Mouse (Mus musculus): ENCODE results near the gene Ptdss2. TPM values are rescaled to one million over a fixed set of nuclear protein-coding genes. Genes with fewer than 3 reads are reported as not detected.

The Ptdss2 gene
- polyA plus RNA-seq, 1 experiment from 2014 or later = 86.2 TPM

DNA sequence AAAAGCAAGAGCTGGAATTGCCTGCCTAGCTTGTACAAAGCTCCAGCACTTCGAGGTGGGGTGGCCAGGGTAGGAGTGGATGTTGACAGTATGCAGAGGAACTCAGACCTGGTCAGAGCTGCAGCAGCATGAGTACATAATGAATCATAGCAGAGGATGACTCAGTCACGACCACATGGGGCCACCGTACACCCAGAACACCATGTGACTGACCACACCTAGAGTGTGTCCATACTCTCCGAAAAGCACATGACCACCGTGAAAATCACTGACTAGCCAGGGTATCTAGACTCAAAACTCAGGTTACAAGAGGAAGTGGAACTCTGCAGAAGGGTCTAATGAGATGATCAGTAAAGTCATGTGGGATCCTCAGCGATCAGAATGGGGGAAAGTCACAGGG lies 42.7 kb downstream of the Ptdss2 start:
- ATAC-seq (replicated peaks) = no peak
- H3K36me3 ChIP-seq (replicated peaks) = peaks cover 4% of the 10 kb centered on the region; the same call in 1 of the 2 replicates

DNA sequence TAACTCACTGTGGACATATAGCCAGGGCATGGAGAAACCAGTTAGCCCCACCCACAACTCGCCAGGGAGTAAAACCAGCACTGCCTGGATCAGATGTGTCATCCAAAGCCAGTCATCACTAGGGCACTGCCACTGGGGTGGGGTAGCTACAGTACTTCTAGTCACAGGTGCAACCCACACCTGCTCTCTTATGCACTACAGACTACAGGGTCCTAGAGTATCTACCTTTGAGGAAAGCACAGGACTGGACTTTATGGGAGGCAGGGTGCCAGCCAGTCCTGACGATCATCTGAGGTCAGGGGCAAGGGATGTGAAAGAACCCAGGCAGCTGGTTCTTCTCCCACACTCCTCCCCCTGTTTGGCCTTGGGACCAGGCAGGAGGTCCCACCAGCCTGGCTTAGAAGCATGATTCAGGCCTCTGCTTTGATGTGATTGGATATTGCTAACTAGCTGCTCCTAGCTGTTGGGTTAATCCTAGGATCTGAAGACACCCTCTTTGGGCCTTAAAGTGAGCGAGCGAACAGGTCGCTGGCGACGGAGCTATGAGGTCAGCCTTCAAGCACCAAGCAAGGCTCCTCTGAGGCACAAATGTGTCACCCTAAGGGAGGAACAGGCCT lies 45.8 kb downstream of the Ptdss2 start:
- H3K4me2 ChIP-seq = peak overlapping the region; percentile 45
- H3K27me3 ChIP-seq (replicated peaks) = no peaks in the 10 kb centered on the region
- peak overlapping the region; percentile 26; the same call in 1 of the 2 replicates for H3K9ac ChIP-seq
- no peak for ATAC-seq (replicated peaks)
- H3K4me3 ChIP-seq = peak overlapping the region; percentile 26
- no peaks in the 10 kb centered on the region for H3K9me3 ChIP-seq
- WGBS = 15% methylated on average over 7 of the region's 7 CpGs
- H3K27ac ChIP-seq = no peak overlapping the region
- peaks cover 18% of the 10 kb centered on the region for H3K4me1 ChIP-seq
- no peaks in the 10 kb centered on the region for H3K36me3 ChIP-seq (replicated peaks)

More for the DNA sequence above, 42.7 kb downstream of the Ptdss2 start:
- no peak overlapping the region for H3K27ac ChIP-seq
- 89% methylated on average over 6 of the region's 6 CpGs for WGBS
- no peaks in the 10 kb centered on the region for H3K9me3 ChIP-seq
- no peak overlapping the region for H3K9ac ChIP-seq
- H3K4me2 ChIP-seq = no peak overlapping the region
- no peak overlapping the region for H3K4me3 ChIP-seq
- H3K27me3 ChIP-seq (replicated peaks) = no peaks in the 10 kb centered on the region
- H3K4me1 ChIP-seq = peaks cover 10% of the 10 kb centered on the region

DNA sequence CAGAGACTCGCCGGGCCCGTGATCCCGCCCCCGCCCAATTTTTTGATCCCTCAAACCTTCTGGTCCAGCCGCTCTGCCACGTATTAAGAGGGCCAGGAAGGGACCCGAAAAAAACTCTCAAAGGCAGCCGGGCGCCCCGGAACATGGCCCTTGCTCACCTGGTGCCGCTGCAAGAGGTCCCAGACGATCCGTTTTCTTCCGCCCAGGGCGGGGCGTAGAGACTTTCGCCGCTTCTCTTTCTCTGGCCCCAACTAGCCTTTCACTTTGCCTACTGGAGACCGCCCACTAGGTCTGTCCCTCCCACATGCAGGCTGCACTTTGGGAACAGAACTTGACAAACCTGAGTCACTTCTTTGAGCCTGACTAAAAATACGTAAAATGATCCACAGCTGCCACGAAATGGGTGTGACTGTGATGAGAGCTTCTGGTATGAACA lies 46.4 kb downstream of the Ptdss2 start:
- H3K27me3 ChIP-seq (replicated peaks) = no peaks in the 10 kb centered on the region
- peak overlapping the region; percentile 26; the same call in 1 of the 2 replicates for H3K9ac ChIP-seq
- H3K27ac ChIP-seq = no peak overlapping the region
- no peaks in the 10 kb centered on the region for H3K36me3 ChIP-seq (replicated peaks)
- no peaks in the 10 kb centered on the region for H3K9me3 ChIP-seq
- no peak for ATAC-seq (replicated peaks)
- H3K4me1 ChIP-seq = peaks cover 22% of the 10 kb centered on the region
- WGBS = 5% methylated on average over 22 of the region's 22 CpGs
- H3K4me3 ChIP-seq = peak overlapping the region; percentile 26
- peak overlapping the region; percentile 45 for H3K4me2 ChIP-seq

DNA sequence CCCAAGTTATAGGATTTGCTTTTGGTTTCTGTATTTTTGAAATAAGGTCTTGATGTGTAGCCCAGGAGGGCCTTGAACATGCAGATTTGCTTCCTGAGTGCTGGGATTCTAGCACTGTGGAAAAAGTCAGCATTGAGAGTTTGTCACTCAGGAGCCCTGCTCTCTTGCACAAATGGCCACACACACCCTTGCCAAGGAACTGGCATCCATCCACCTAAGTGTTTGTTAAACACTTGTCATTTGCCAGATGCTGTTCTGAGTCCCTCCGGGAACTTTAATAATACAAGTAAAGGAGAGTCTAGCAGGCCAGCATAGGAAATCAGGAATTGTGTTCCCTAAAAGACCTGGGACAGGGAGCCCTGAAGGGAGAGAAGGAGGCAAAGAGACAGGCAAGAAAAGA lies 47.1 kb downstream of the Ptdss2 start:
- Histone ChIP-seq H3K9me3 (no peaks in the 10 kb centered on the region), H3K27me3 (replicated peaks) (no peaks in the 10 kb centered on the region), H3K9ac (no peak overlapping the region), H3K36me3 (replicated peaks) (no peaks in the 10 kb centered on the region), H3K4me2 (no peak overlapping the region), H3K27ac (no peak overlapping the region), H3K4me3 (no peak overlapping the region), H3K4me1 (peaks cover 22% of the 10 kb centered on the region)
- 76% methylated on average over 1 of the region's 1 CpGs for WGBS
- ATAC-seq (replicated peaks) = no peak

DNA sequence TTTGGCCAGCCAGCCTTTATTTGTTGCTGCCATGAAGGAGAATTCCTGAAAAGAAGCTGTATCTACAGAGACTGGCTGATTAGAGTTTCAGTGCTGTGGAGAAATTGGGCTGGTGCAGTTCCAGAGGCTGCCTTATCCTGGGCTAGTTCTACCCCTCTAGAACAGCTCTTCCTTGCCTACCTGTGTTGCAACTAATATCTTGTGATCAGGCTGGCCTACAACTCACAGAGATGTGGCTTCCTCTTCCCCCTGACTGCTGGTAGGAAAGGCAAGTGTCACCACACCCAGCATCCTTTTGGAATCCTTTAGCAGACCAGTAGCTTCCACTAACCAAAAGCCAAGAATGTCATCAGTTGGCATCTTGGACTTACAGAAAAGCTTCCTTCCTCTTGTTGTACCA lies 47.7 kb downstream of the Ptdss2 start:
- H3K4me3 ChIP-seq = no peak overlapping the region
- no peak for ATAC-seq (replicated peaks)

DNA sequence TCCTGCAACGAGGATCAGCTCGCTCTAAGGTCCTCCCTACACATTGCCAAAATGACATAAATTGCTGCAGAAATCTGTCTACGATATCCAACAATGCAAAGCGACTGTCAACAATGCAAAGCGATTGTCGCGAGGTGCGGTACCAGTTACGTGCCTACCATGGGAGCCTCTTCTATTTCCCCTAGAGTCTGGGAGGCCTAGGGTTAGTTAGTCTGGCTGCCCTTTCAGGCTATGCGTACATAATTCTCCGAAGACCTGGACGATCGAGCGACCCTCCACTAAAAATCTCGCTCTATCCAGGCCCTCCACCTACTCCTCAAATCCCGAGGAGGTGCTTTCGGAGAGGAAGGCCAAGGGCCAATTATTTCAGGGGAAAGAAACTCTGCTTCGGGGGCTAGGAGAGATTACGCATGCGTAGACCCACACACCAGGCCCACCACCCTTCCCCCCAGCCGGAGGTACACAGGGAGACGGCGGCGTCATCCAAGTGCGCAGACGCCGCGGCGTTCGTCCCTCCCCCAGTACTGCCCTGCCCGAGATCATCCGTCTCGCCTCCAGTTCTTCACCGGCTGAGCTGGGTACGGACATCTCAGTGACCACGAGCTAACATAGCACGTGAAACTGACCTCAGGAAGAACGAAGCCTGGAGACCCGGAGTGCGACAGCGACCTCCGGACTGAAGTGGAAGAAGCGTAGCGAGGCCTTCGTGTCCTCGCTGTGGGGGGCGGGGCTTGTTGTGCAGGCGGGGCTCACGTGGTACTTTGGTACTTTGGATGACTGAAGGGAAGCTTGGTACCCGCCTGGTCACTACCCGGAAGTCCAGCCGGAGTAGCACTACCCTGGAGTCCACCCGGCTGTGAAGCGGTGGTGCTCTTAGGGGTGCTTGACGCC lies 50.2 kb downstream of the Ptdss2 start, which contains the start of gene Rnh1:
TSS of gene Rnh1 (minus strand) at position 742 of the 891 bp plus-strand sequence.
- WGBS = 2% methylated on average over 55 of the region's 55 CpGs
- Histone ChIP-seq H3K27ac (peak within 1 kb of the TSS; percentile 95), H3K36me3 (replicated peaks) (no peaks in the 10 kb centered on the region), H3K4me2 (peak within 1 kb of the TSS; percentile 84), H3K4me3 (peak within 1 kb of the TSS; percentile 55), H3K9ac (peak within 1 kb of the TSS; percentile 64), H3K4me1 (peaks cover 25% of the 10 kb centered on the region), H3K9me3 (no peaks in the 10 kb centered on the region), H3K27me3 (replicated peaks) (no peaks in the 10 kb centered on the region)
- peak; percentile 98 for ATAC-seq (replicated peaks)

More for the DNA sequence above, 47.7 kb downstream of the Ptdss2 start:
- Histone ChIP-seq H3K36me3 (replicated peaks) (no peaks in the 10 kb centered on the region), H3K9me3 (no peaks in the 10 kb centered on the region), H3K9ac (no peak overlapping the region), H3K27ac (no peak overlapping the region), H3K4me2 (no peak overlapping the region), H3K27me3 (replicated peaks) (no peaks in the 10 kb centered on the region), H3K4me1 (peaks cover 22% of the 10 kb centered on the region)

DNA sequence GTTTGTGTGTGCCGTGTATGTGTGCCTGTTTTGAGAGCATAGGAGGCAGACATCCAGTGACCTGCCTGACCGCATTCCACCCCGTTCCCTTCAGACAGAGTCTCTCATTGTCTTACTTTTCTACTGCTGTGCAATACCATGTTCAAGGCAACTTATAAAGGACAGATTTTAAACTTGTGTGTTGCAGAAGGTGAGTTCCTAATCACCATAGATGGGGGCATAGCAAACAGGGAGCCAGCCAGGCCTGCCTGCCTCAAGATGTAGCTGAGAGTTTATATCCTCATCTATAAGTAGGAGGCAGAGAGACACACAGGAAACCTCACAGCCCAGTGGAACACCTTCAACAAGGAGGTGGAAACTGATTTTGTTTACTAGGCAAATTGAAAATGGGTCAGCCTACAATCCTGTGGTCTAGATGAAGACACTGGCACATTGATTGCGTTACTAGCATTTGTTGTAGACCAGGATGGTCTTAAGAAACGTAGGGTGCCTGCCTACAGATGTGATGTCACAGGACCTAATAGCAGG lies 51.2 kb downstream of the Ptdss2 start:
- 90% methylated on average over 5 of the region's 5 CpGs for WGBS
- Histone ChIP-seq H3K27me3 (replicated peaks) (no peaks in the 10 kb centered on the region), H3K4me1 (peaks cover 18% of the 10 kb centered on the region), H3K9me3 (no peaks in the 10 kb centered on the region), H3K36me3 (replicated peaks) (no peaks in the 10 kb centered on the region), H3K4me2 (peak overlapping the region; percentile 84), H3K27ac (peak overlapping the region; percentile 95; the same call in 1 of the 2 replicates), H3K4me3 (peak overlapping the region; percentile 55), H3K9ac (peak overlapping the region; percentile 64; the same call in 1 of the 2 replicates)
- ATAC-seq (replicated peaks) = no peak

DNA sequence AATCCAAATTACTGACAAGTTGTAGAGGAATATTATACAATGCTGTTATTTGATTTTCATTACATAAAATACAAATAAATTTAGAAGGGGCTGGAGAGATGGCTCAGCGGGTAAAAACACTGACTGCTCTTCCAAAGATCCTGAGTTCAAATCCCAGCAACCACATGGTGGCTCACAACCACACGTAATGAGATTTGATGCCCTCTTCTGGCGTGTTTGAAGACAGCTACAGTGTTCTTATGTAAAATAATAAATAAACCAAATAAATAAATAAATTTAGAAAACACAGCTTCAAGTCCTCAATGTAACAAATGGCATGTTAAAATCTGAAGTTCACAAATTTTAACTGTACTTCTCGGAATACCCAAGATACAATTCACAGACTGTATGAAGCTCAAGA lies 52.9 kb downstream of the Ptdss2 start:
- WGBS = 89% methylated on average over 4 of the region's 4 CpGs
- no peak for ATAC-seq (replicated peaks)

DNA sequence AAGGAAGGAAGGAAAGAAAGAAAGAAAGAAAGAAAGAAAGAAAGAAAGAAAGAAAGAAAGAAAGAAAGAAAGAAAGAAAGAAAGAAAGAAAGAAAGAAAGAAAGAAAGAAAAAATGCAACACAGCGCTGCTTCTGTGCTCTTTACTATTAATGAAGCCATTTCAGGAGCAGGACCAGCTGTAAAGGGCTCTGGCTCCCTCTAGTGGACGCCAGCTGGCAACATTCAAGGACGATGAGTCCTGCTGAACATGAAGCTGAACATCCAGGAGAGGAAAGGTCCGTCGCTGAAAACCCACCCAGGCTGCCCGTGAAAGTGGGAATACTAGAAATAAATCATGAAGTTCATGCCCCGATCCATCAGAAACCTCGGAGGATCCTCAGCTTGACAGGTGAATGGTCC lies 54.0 kb downstream of the Ptdss2 start:
- no peaks in the 10 kb centered on the region for H3K36me3 ChIP-seq (replicated peaks)
- H3K4me1 ChIP-seq = peaks cover 15% of the 10 kb centered on the region
- 0 out of 2 replicates have a peak overlapping the region, but pooled peaks have one; percentile 29 for H3K9ac ChIP-seq
- ATAC-seq (replicated peaks) = no peak
- H3K27ac ChIP-seq = no peak overlapping the region
- 3% methylated on average over 8 of the region's 8 CpGs for whole genome bisulfite sequencing
- no peaks in the 10 kb centered on the region for H3K9me3 ChIP-seq
- H3K4me2 ChIP-seq = 0 out of 2 replicates have a peak overlapping the region, but pooled peaks have one; percentile 24
- no peaks in the 10 kb centered on the region for H3K27me3 ChIP-seq (replicated peaks)
- H3K4me3 ChIP-seq = no peak overlapping the region

More for the DNA sequence above, 52.9 kb downstream of the Ptdss2 start:
- no peaks in the 10 kb centered on the region for H3K27me3 ChIP-seq (replicated peaks)
- H3K4me3 ChIP-seq = no peak overlapping the region
- H3K36me3 ChIP-seq (replicated peaks) = no peaks in the 10 kb centered on the region
- no peak overlapping the region for H3K4me2 ChIP-seq
- no peak overlapping the region for H3K27ac ChIP-seq
- H3K9me3 ChIP-seq = no peaks in the 10 kb centered on the region
- peaks cover 15% of the 10 kb centered on the region for H3K4me1 ChIP-seq
- no peak overlapping the region for H3K9ac ChIP-seq

DNA sequence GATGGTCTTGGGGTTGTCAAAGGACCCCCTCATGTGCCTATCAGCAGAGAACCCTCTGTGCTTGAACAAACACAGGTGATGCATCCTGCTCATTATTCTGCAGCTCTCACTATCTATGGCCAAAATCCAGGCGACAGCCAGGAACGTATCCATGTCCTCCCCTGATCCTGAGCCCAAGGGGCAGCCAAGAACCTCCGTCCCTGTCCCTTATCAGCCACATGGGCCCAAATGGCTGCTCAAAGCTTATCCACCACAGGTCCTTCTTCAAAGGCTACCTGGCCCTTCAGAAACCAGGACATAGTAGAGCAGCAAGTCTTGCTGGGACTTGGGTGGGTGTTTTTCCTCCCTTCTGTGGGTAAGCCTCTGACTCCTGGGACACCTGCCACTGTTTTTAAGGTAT lies 66.0 kb downstream of the Ptdss2 start:
- H3K4me2 ChIP-seq = no peak overlapping the region
- no peak overlapping the region for H3K9ac ChIP-seq
- peaks cover 18% of the 10 kb centered on the region; the same call in 1 of the 2 replicates for H3K36me3 ChIP-seq (replicated peaks)
- no peaks in the 10 kb centered on the region for H3K9me3 ChIP-seq
- H3K27ac ChIP-seq = no peak overlapping the region
- WGBS = 86% methylated on average over 3 of the region's 3 CpGs
- ATAC-seq (replicated peaks) = no peak
- peaks cover 19% of the 10 kb centered on the region for H3K4me1 ChIP-seq
- no peak overlapping the region for H3K4me3 ChIP-seq
- H3K27me3 ChIP-seq (replicated peaks) = no peaks in the 10 kb centered on the region

DNA sequence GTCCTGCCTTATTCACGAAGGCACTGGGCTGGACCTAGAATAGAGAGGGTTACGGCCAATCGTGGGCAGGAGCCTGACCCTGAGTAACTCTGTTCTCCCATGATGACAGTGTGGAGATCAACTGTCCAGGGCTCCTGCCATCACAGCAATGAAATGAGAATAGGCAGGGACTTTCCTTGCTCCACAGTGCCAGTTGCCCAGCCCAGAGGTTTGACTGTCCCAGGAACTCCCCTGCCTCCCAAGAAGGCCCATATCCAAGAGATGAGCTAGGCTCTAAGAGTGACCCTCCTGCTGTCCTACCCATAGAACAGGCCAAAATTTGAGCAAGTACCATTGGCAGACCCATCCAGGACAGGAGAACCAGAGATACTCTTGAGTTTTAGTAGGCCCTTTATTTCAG lies 66.6 kb downstream of the Ptdss2 start:
- no peak overlapping the region for H3K4me2 ChIP-seq
- WGBS = 92% methylated on average over 3 of the region's 3 CpGs
- ATAC-seq (replicated peaks) = no peak
- H3K27ac ChIP-seq = no peak overlapping the region
- no peak overlapping the region for H3K9ac ChIP-seq
- H3K4me1 ChIP-seq = peaks cover 19% of the 10 kb centered on the region
- H3K36me3 ChIP-seq (replicated peaks) = peaks cover 18% of the 10 kb centered on the region; the same call in 1 of the 2 replicates
- H3K27me3 ChIP-seq (replicated peaks) = no peaks in the 10 kb centered on the region
- H3K4me3 ChIP-seq = no peak overlapping the region
- no peaks in the 10 kb centered on the region for H3K9me3 ChIP-seq

DNA sequence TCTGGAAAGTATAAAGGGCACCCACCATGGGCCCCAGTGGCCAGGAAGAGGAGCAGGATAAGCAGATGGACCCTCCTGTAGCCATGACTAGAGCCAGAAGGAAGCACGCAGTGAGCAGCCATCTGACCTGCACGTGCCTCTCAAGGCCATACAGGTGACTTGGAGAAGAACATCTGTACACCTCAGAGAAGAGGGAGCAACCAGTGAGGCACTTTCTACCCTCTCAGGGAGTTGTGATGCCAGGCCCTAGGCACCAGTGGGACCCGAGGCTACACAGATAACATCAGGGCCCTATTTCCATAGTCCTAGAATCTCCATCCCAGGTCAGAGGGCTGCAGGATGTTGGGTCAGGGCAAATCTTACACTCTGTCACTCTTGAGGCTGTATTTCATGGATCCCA lies 68.0 kb downstream of the Ptdss2 start:
- ATAC-seq (replicated peaks) = no peak
- H3K27me3 ChIP-seq (replicated peaks) = no peaks in the 10 kb centered on the region
- H3K36me3 ChIP-seq (replicated peaks) = peaks cover 18% of the 10 kb centered on the region; the same call in 1 of the 2 replicates
- no peak overlapping the region for H3K4me3 ChIP-seq
- no peak overlapping the region for H3K27ac ChIP-seq
- no peak overlapping the region for H3K4me2 ChIP-seq
- 92% methylated on average over 3 of the region's 3 CpGs for WGBS
- no peaks in the 10 kb centered on the region for H3K9me3 ChIP-seq
- no peak overlapping the region for H3K9ac ChIP-seq
- peaks cover 27% of the 10 kb centered on the region for H3K4me1 ChIP-seq
